Mouse (Mus musculus) bone marrow macrophage, adult 2 months (primary cell): ENCODE data around the gene Rcan1. TPM values are rescaled to one million over a fixed set of nuclear protein-coding genes. Genes with fewer than 3 reads are reported as not detected.

Source experiments
- H3K27ac ChIP-seq: 2 replicates; pipeline ENCODE4 v1.5.1; 2012; ENCODE audit warnings: low read depth, low read length; ENCODE audit not compliant: insufficient read depth
- H3K4me1 ChIP-seq: 2 replicates; pipeline ENCODE4 v1.6.1; 2012; ENCODE audit warnings: low read length; ENCODE audit not compliant: control insufficient read depth, insufficient read depth
- H3K4me3 ChIP-seq: 2 replicates; pipeline ENCODE4 v1.5.1; 2012; ENCODE audit warnings: mild to moderate bottlenecking, low read length, moderate library complexity; ENCODE audit not compliant: insufficient read depth
- CTCF ChIP-seq: IDR thresholded peaks from 2 replicates; pipeline ENCODE4 v1.5.1; 2012; ENCODE audit warnings: low read depth, mild to moderate bottlenecking, low read length, moderate library complexity
- POLR2A ChIP-seq: IDR thresholded peaks from 2 replicates; pipeline ENCODE4 v1.6.1; 2012; ENCODE audit warnings: mild to moderate bottlenecking, low read depth, low read length, borderline replicate concordance
- polyA plus RNA-seq: library from polyadenylated mRNA; stranded (reverse); fragments of >200 nt; gene quantifications from 2 replicates; pipeline ENCODE4 v1.2.4, GENCODE M21; 2012; ENCODE audit not compliant: missing spikeins, insufficient read depth, insufficient read length

Gene Rcan1
- polyA plus RNA-seq, 1 experiment: 15.8 TPM

DNA sequence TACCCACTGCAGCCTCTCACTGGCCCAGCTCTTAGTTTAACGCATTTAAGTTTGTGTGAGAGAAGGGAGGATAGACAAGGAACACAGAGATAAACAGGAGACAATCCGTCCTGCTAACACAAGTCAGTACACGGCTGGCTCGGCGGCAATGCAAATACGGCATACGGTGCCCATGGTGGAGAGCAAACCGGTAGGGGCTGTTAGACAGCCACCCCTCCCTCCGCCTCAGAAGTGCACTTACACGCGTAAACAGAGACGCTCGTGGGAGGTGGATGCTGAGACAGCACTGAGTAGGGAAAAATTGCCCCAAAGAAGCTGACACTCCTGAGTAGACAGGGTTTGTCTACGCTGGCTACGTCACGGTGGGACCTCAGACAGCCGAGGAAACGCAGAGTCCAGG, 16.2 kb downstream of the Rcan1 start:
- no peak for TF ChIP-seq POLR2A
- no peak for TF ChIP-seq CTCF
- no peak overlapping the region for H3K4me3 ChIP-seq

DNA sequence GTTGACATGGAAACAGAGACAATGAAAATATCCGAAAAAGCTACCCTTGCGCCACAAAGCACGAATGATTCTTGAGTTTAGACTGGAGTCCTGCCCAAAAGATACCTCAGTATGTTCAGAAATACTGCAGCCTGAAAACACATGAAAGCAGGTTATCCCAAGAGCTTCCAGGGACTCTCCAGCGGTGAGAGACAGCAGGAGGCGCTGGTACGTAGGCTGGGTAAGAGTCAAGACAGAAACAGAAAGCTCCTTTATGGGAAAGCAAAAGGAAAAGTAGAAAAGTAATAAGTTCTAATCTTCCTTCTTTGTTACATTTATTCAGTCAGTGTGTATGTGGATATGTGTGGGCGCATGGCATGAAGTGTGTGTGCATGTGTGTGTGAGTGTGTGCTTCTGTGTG, 16.7 kb downstream of the Rcan1 start:
- no peak for TF ChIP-seq POLR2A
- no peak for TF ChIP-seq CTCF
- Histone ChIP-seq H3K4me1 (no peaks in the 10 kb centered on the region), H3K27ac (no peak overlapping the region), H3K4me3 (no peak overlapping the region)

More for the DNA sequence above, 16.2 kb downstream of the Rcan1 start:
- Histone ChIP-seq H3K27ac (no peak overlapping the region), H3K4me1 (no peaks in the 10 kb centered on the region)

DNA sequence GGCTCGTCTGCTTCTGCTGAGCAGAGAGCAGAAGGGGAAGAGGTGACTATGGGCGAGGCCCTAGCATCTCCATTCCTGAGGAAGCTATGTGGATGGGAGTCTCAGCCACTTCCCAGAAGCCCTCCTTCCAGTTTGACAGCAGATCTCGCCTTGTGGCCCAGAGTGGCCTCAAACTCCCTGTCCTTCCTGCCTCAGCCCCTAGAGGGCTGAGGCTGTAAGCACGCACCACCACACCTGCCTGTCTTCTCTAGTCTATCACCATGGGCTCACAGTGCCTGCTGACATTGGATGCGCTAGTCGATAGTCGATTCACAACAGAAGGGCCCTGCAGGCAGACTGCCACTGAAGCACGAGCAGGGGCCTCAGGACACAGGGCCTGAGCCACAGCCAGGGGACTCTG, 18.1 kb downstream of the Rcan1 start:
- Histone ChIP-seq H3K27ac (no peak overlapping the region), H3K4me3 (no peak overlapping the region), H3K4me1 (no peaks in the 10 kb centered on the region)
- TF ChIP-seq CTCF (no peak), POLR2A (no peak)

DNA sequence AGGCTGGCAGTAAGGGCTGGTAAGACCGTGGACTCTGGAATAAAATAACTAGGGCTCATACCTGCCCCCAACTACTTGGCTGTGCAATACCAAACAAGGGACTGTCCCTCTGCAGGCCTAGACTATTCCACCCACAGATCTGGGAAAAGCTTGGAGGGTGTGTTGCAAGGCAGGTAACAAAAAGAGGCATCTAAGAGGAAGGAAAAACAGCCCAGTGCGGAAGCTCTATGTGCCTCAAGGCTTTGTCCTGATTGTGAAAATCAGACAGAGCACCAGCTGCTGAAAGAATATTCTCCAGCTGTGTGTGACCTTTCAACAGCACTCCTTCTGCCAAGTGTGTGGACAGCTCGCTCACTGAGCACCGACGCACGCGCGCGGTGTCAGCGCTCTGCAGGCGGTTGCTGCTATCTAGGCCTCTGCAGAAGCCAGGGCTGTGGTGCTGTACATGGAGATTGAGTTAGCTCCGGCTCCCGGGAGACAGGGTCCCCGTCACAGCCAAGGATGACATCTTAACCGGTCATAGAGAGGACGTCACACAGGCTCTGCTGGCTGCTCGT, 19.1 kb downstream of the Rcan1 start:
- no peak for TF ChIP-seq POLR2A
- no peak for TF ChIP-seq CTCF
- H3K4me3 ChIP-seq: no peak overlapping the region
- no peaks in the 10 kb centered on the region for H3K4me1 ChIP-seq
- H3K27ac ChIP-seq: no peak overlapping the region

DNA sequence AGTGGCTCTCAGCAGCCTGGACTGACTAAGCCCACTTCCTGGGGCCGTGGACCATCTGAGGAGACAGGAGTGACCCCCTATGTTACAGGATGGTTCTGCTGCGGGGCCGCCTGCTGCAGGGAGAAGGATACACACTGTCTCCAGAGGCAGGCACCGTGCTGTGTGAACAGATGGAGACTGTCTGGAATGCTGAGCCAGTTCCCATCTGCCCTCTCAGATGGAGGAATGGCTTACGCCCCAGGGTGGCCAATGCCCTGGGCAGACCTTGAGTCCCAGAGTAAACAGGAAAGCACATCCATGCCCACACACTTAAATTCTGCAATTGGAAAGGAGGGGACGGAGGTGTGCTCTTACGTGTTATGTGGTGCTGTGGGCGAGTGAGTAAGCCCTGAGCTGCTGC, 20.3 kb downstream of the Rcan1 start:
- TF ChIP-seq CTCF (no peak), POLR2A (no peak)
- Histone ChIP-seq H3K4me1 (no peaks in the 10 kb centered on the region), H3K4me3 (no peak overlapping the region), H3K27ac (no peak overlapping the region)

DNA sequence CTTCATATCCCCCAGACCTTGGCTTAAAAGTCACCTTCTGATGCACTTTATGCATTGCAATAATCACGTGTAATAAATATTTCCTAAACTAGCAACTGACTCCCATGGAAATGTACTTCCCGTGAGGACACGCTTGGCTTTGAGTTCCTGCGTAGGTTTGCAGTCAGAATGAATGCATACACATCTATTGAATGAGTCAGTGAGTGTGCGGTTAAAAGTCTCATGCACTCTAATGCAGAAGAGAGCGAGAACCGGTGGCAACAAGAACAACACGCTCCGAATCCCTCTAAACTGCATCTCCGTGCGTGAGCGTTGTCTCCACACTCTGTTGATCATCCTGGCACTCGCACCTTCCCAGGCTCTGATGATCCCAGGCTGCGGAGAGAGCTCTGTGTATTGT, 21.6 kb downstream of the Rcan1 start:
- no peak overlapping the region for H3K27ac ChIP-seq
- H3K4me3 ChIP-seq: no peak overlapping the region
- no peak for TF ChIP-seq CTCF
- no peak for TF ChIP-seq POLR2A

DNA sequence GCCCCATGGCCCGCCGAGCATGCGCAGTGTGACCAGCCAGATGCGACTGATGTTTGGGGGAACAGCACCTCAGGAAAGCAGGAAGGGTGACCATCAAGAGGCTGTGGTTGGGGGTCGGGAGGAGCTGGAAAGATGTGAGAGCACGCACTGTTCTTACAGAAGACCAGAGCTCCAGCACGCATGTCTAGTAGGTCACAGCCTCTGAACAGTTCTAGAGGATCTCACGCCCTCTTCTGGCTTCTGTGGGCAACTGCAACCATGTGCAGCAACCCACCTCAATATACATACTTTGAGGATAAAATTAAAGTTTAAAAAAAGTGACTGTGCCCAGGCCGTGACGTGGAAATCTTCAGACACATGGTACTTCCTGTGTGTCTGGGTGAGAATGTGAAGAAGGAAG, 25.3 kb downstream of the Rcan1 start:
- no peak overlapping the region for H3K27ac ChIP-seq

More for the DNA sequence above, 21.6 kb downstream of the Rcan1 start:
- H3K4me1 ChIP-seq: no peaks in the 10 kb centered on the region

DNA sequence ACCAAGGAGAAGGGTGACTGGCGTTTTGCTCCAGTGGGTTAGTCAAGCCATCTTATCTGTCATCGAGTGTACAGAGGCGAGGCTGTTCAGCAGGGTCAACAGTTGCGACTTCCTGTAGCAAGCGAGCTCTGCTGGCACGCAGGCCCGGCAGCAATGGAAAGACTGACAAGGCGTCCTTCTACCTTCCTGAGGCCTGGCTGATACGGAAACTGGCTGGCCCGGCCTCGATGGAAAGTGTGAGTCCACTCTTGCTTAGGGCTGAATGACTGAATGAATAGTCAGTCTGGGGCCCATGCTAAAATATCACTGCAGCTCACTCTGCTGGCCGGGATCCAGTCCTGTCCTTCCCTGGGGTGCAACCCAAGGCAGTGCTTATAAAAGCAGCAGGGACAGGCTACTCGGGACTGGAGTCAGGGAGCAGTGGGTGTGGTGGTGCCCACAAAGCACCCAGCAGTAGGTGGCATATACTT, 27.0 kb downstream of the Rcan1 start:
- TF ChIP-seq CTCF: no peak
- no peak for TF ChIP-seq POLR2A
- H3K4me3 ChIP-seq: no peak overlapping the region
- peaks cover 13% of the 10 kb centered on the region for H3K4me1 ChIP-seq
- no peak overlapping the region for H3K27ac ChIP-seq

More for the DNA sequence above, 25.3 kb downstream of the Rcan1 start:
- TF ChIP-seq POLR2A (no peak), CTCF (peak; percentile 63)
- H3K4me3 ChIP-seq: no peak overlapping the region
- H3K4me1 ChIP-seq: peaks cover 5% of the 10 kb centered on the region

DNA sequence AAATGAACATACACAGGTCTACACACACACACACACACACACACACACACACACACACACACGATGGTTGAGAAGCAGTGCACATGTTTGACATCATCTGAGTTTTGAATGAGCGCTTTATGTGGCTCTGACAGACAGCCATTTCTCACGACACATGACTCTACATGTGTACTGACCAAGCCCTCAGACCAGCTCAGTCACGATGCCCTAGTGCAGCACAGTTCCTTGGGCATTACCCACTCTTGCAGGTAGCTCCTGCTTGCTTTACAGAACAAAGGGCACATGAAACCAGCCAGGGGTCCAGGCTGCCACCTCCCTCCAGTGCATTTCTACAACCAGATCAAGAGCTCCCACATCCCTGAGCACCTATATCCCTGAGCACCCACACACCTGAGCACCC, 27.7 kb downstream of the Rcan1 start:
- Histone ChIP-seq H3K4me3 (no peak overlapping the region), H3K27ac (no peak overlapping the region), H3K4me1 (peaks cover 13% of the 10 kb centered on the region)
- TF ChIP-seq POLR2A: no peak
- TF ChIP-seq CTCF: no peak

DNA sequence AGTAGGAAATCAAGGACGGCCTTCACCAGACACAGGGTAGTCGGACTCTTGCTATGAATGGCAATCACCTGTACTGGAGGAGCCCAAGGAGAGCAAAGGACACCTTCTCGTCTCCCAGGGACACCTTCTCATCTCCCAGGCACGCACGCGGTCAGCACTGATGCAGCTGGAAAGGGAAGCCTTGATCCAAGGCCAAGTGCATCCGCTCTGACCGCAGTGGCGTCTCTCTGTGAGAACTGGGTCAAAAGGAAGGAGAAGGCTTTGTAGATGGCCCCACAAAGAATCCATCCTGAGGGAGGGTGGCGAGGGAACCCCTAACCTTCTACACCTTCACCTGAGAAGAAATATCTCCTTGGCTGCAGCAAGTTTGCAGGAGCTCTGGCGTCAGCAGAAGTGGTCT, 28.5 kb downstream of the Rcan1 start:
- no peak overlapping the region for H3K4me3 ChIP-seq
- H3K4me1 ChIP-seq: peaks cover 13% of the 10 kb centered on the region
- no peak for TF ChIP-seq POLR2A
- TF ChIP-seq CTCF: no peak
- no peak overlapping the region for H3K27ac ChIP-seq
